Mouse (Mus musculus) thymus, adult 2 months (tissue): ENCODE data around the gene Snapc2. TPM values are rescaled to one million over a fixed set of nuclear protein-coding genes. Genes with fewer than 3 reads are reported as not detected.

Experiments
- DNase-seq: peaks from one replicate; pipeline ENCODE4 v3.0.0; 2021
- H3K27ac ChIP-seq: fragments of 200-500 bp; 2 replicates; pipeline ENCODE4 v1.5.1; 2012; ENCODE audit warnings: low read length, control low read depth; ENCODE audit not compliant: control insufficient read depth, insufficient read depth
- H3K27me3 ChIP-seq: fragments of 200-500 bp; 2 replicates; pipeline ENCODE4 v1.6.1; 2012; ENCODE audit warnings: mild to moderate bottlenecking, low read length, moderate library complexity, mixed read lengths; ENCODE audit not compliant: control insufficient read depth, insufficient read depth
- H3K36me3 ChIP-seq: fragments of 200-500 bp; 2 replicates; pipeline ENCODE4 v1.6.1; 2012; ENCODE audit warnings: mild to moderate bottlenecking, low read length, moderate library complexity; ENCODE audit not compliant: control insufficient read depth, insufficient read depth
- H3K4me1 ChIP-seq: fragments of 200-500 bp; replicated peaks from 2 replicates; pipeline ENCODE4 v1.6.1; 2012; ENCODE audit warnings: low read length; ENCODE audit not compliant: control insufficient read depth, insufficient read depth
- H3K4me3 ChIP-seq: fragments of 200-500 bp; 2 replicates; pipeline ENCODE4 v1.5.1; 2012; ENCODE audit warnings: mild to moderate bottlenecking, low read length, control low read depth, moderate library complexity; ENCODE audit not compliant: control insufficient read depth, insufficient read depth
- CTCF ChIP-seq: fragments of 200-500 bp; IDR thresholded peaks from 2 replicates; pipeline ENCODE4 v1.5.1; 2012; ENCODE audit warnings: mild to moderate bottlenecking, control low read depth, low read length, moderate library complexity, borderline replicate concordance; ENCODE audit not compliant: control insufficient read depth, poor library complexity, insufficient read depth; ENCODE audit errors: extremely low read depth
- POLR2A ChIP-seq: fragments of 200-500 bp; IDR thresholded peaks from 2 replicates; pipeline ENCODE4 v1.6.1; 2012; ENCODE audit warnings: mild to moderate bottlenecking, low read length, control low read depth, moderate library complexity; ENCODE audit not compliant: control insufficient read depth, poor library complexity, insufficient read depth; ENCODE audit errors: extremely low read depth
- WGBS: fragments of 180-500 bp; shearing (Covaris S2); methylation state at CpG from one replicate; pipeline ENCODE4 v1.1.7; 2018; 5-methylcytosine and 5-hydroxymethylcytosine counted together
- polyA plus RNA-seq: library from polyadenylated mRNA; depleted of rRNA; stranded (reverse); fragments of >200 nt; gene quantifications from 2 replicates; pipeline ENCODE4 v1.2.3, GENCODE M21; 2012

Gene Snapc2
- polyA plus RNA-seq, 1 experiment: 40.8 TPM

GRCm38 (mm10) chr8:4213210-4214005 is 39.5 kb upstream of the Snapc2 start:
- Histone ChIP-seq H3K4me3 (peak overlapping the region; percentile 43), H3K4me1 (peaks cover 31% of the 10 kb centered on the region), H3K36me3 (no peaks in the 10 kb centered on the region), H3K27me3 (peaks cover 10% of the 10 kb centered on the region; the same call in 1 of the 2 replicates), H3K27ac (no peak overlapping the region)
- WGBS: 2% methylated on average over 18 of the region's 18 CpGs
- peak; percentile 68 for DNase-seq
- TF ChIP-seq CTCF: no peak
- no peak for TF ChIP-seq POLR2A

GRCm38 (mm10) chr8:4214006-4214980 is 38.6 kb upstream of the Snapc2 start:
- no peak for TF ChIP-seq POLR2A
- TF ChIP-seq CTCF: no peak
- H3K4me1 ChIP-seq: peaks cover 31% of the 10 kb centered on the region
- DNase-seq: peak; percentile 61
- H3K27me3 ChIP-seq: peaks cover 10% of the 10 kb centered on the region; the same call in 1 of the 2 replicates
- no peak overlapping the region for H3K27ac ChIP-seq
- H3K4me3 ChIP-seq: peak overlapping the region; percentile 43
- H3K36me3 ChIP-seq: no peaks in the 10 kb centered on the region
- WGBS: 2% methylated on average over 33 of the region's 33 CpGs

GRCm38 (mm10) chr8:4216296-4216695 is 36.6 kb upstream of the Snapc2 start:
- Histone ChIP-seq H3K27ac (no peak overlapping the region), H3K4me1 (peaks cover 31% of the 10 kb centered on the region), H3K27me3 (peaks cover 10% of the 10 kb centered on the region; the same call in 1 of the 2 replicates), H3K4me3 (no peak overlapping the region), H3K36me3 (no peaks in the 10 kb centered on the region)
- WGBS: 48% methylated on average over 18 of the region's 18 CpGs
- no peak for TF ChIP-seq CTCF
- no peak for TF ChIP-seq POLR2A
- no peak for DNase-seq

- no peaks in the 10 kb centered on the region for H3K36me3 ChIP-seq
- H3K4me3 ChIP-seq: peak within 1 kb of the TSS; percentile 12
- DNase-seq: no peak
- TF ChIP-seq CTCF: no peak
- TF ChIP-seq POLR2A: no peak
- peaks cover 10% of the 10 kb centered on the region; the same call in 1 of the 2 replicates for H3K27me3 ChIP-seq
- no peak within 1 kb of the TSS for H3K27ac ChIP-seq
- 5% methylated on average over 44 of the region's 44 CpGs for WGBS
- H3K4me1 ChIP-seq: peaks cover 31% of the 10 kb centered on the region
Measured at GRCm38 (mm10) chr8:4216791-4217621, 35.9 kb upstream of the Snapc2 start, which contains the start of gene Prr36. Prr36 (minus strand) TSS chr8:4217459.

GRCm38 (mm10) chr8:4219617-4220016 is 33.3 kb upstream of the Snapc2 start:
- WGBS: 97% methylated on average over 3 of the region's 3 CpGs
- Histone ChIP-seq H3K27ac (no peak overlapping the region), H3K4me1 (peaks cover 10% of the 10 kb centered on the region), H3K36me3 (no peaks in the 10 kb centered on the region), H3K27me3 (peaks cover 10% of the 10 kb centered on the region; the same call in 1 of the 2 replicates), H3K4me3 (no peak overlapping the region)
- TF ChIP-seq POLR2A (no peak), CTCF (no peak)
- DNase-seq: no peak
